Mouse (Mus musculus) retina, postnatal 7 days (tissue): ENCODE results near the gene Syp.
A peak's percentile ranks its signal among the peaks of the same experiment; 100 is the strongest.

Source experiments
- DNase-seq: peaks from one replicate; pipeline ENCODE4 v3.0.0-alpha.2; 2012; ENCODE audit warnings: low read depth, low spot score

The Syp gene

DNA sequence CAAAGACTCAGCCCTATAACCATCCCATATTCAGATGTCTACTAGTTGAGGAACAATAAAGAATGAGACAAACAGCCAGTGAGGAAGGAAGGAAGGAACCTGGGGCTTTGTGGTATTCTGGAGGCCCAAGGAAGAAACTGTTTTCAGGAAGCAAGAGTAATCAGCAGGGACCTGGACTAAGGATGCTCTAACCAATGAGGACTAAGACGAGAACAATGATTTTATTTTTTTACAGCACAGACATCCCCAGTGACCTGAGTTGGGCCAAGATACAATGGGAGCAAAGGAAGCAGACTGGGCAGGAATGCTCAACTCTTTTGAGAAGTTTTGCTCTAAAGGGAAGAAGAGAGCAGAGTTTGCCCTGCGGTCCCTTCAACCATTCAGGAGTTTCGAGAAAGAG lies 24.7 kb downstream of the Syp start:
- DNase-seq = no peak

DNA sequence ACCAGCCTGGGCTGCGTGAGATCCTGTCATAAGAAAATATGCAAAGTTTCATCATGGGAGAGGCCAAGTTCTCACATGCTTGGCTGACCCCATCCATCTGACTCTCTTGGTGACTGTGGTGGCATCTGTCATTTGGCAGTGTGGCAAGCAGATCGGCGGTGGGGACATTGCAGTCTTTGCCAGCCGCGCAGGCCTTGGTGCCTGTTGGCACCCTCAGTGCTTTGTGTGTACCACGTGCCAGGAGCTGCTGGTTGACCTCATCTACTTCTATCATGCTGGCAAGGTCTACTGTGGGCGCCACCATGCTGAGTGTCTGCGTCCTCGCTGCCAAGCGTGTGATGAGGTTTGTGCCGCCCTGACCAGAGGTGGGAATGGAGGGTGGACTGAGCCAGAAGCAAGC lies 26.5 kb downstream of the Syp start:
- no peak for DNase-seq

DNA sequence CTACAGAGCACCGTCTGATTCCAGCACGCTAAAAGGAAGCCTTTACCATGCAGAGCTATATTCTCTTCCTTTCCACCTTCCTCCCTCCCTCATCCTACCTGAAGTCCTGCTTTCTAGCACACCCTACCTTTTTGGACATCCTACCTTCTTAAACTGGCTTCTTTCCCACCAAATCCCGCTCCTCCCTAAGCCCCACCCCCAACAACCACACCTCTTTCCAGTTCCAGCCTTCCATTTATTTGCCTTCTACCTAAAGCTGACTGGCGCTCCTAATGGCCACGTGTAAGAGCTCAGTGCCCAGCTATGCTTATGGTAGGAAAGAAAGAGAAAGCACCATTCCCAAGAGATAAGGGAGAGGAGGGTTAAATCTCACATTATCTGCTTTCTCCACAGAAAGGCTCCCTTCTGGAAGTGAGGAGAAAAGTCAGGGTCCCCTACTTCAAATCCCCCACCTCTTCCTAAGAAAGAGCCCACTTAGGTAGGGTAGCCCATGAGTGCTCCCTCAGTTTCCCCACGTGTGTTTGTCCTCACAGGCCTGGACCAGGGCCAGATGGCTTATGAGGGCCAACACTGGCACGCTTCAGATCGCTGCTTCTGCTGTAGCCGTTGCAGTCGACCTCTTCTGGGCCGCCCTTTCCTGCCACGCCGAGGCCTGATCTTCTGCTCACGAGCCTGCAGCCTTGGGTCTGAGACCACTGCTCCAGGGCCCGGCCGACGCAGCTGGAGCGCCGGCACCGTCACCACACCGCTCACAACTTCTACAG lies 27.6 kb downstream of the Syp start:
- DNase-seq = no peak

DNA sequence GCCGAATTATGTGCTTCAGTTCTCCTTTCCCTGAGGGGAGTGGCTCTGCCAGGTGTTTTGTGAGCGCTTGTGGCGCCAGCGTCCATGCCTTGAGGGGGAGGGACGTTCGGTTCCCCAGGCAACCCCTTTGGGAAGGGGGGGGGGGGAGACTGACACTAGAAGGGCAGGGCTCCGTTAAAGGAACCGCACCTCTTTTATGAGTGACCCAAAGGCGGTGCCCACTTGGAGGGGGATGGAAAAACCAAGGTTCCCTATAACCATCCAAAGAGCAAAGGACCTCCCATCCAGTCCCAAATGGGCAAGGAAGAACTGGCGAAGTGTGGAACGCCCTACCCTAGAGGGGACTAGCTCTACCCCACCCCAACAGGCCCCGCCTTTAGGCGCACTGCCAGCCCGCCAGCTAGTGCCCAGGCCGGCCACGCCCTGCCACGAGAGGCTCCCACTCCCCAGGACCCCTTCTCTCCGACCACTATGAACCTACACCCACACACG lies 32.2 kb downstream of the Syp start:
- DNase-seq = no peak

DNA sequence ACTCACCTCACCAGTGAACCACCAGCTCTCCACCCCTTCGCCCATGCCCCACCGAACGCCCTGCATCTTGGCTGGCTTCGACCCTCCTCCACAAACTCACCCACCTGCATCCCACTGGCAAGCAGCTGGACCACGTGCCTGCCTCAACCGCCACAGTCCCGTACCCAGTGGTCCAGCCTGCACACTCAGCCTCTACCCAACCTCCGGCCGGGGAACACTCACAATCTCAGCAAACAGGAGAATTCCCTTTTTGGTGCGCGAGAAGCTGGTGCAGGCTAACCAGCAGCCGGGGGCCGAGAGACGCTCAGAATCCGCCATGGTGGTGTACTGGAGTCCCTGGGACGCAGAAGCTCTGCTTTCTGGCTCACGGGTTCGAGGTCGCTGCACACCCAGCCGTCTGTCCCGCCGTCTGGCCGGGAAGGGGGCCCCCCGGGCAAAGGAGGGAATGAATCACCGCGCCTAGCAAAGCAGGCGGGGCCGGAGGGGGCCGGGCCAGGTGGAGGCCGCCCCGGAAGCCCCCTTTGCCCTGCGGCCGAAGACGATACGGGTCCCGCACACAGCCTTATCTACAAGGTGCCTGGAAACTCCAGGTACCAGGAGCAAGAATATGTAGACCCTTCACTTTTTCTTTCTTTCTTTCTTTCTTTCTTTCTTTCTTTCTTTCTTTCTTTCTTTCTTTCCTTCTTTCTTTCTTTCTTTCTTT lies 32.8 kb downstream of the Syp start, which contains the start of gene Plp2:
Gene Plp2, minus strand, starts transcription at position 470 of the 703 bp plus-strand sequence.
- no peak for DNase-seq

DNA sequence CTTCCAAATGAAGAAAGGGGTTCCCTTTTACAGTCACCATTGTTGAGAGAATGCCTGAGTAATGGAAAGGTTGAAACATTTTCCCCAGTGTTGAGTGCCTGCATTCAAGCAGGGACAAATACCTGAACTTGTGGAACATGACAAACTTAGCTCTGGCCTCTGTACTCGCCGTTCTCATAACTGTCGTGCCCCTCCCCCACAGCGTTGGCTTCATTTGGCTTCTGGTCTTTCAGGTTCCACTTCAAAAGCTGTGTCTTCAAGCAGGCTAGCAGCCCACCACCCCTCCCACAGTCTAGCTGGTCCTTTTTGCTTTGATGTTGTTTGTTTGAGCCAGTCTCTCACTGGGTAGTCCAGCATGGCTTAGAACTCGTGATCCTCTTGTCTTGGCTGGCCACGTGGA lies 34.5 kb downstream of the Syp start:
- no peak for DNase-seq

DNA sequence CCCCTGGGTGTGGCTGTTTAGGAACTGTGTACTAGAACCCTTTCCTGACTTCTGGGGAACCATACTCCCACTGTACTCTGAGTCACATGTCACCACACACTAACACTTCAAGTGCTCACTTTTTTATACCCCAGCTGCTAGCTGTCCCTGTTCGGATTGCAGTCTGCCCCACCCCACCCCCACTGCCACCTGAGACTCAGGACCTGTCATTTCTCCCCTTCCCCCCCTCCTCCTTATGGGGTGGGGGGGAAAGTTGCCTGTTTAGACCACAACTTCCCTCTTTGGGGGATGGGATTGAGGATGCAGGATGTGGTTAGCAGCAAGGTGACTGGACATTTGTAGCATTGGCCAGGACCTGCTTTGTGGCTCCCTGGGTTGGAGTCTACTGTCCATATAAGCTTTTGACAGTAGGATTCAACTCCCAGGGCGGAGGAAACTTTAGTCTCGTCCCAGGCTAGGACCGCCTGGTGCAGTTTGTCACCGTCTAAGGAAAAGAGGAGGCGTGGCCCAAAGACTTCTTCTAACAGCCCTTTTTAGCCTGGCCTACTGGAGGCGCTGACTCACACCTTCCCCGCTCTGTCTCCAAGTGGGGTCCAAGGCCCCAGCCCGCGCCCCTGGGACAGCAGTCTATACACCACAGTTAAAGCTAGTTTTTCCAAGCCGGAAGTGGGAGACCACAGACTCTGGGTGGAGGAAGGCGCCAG lies 35.5 kb downstream of the Syp start:
- DNase-seq = no peak

DNA sequence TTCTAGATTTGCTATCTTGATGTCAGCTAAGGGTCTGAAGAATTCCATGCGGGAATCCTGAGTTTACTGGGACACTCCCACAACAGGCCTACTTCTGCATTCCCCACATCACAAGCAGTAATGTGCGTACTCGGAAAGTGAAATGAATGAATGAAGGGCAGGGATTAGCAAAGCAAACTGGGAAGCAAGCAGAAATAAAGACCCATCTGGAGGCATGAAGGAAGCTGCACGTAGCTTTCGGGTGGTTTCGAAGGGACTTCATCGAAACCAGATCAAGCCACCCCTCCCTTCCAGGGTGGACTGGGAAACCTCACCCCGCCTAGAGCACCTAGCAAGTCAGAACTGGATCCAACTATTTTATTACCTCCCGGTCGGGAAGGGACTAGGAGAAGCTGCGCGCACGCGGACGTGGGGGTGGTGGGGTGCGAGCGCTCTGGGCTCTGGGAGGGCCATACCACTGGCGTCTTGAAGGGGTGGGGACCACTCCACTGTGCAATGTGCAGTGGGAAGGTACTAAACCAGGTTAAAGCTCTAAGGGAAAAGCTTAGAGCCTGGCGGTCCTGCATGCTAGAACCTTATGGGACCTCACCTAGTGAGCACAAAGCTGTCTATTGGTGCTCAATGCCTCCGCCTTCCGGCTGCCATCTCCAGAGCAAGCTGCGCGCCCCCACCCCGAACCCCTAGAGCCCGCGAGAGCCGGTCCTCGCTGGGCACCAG lies 36.2 kb downstream of the Syp start:
- no peak for DNase-seq

DNA sequence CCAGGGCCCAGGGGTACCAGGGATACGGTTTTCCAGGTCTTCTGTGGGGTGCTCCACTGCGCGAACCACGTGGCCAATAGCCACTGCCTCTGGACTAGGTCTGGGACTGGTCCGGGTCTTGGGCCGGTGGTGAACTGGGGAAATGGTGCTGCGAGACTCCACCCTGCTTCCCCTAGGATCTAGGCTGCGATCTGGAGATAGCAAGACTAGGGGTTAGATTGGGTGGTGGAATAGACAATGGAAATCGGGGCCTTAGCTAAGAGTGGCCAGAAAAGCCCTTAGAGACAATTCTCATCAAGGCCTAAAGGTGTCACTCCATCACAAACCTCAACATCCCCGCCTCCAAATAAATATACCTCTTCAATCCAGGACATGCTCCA lies 36.7 kb downstream of the Syp start:
- no peak for DNase-seq

DNA sequence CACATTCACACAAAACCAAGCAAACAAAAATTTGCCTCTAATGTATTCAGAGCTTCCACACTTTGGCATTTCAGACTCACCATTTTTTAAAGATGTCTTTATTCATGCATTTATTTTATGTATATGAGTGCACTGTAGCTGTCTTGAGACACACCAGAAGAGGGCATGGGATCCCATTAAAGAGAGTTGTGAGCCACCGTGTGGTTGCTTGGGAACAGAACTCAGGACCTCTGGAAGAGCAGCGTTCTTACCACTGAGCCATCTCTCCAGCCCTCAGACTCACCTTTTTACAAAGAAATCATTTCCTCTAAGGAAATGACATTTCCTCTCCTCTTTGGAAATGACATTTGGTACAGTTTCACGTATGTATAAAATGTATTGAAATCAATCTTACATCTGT lies 40.7 kb downstream of the Syp start:
- DNase-seq = no peak

DNA sequence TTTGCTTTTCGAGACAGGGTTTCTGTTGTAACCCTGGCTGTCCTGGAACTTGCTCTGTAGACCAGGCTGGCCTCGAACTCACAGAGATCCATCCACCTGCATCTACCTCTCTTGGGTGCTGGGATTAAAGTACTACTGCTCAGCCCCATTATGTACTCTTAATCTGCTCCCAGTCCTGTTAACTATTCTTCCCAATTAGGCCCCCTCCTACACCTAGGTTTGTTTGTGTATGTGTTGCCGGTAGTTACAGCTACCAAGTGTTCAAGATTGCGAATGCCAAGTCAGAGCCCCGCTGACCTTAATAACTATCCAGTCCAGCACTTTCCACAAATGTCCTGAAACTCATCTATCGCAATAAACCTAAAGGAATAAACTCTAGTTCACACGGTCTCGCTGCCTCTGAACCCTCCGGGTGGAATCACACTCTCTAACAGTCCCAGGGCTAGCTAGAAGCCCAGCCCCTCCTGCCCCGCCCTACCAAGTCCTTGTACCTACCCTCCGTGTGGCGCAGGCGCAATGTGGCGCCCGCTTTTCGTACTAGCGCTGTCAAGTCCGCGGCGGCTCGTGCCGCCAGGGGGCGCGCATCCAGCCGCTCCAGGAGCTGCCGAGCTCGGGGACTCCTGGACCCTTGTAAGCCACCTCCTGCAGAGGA lies 41.3 kb downstream of the Syp start:
- peak; percentile 71 for DNase-seq

DNA sequence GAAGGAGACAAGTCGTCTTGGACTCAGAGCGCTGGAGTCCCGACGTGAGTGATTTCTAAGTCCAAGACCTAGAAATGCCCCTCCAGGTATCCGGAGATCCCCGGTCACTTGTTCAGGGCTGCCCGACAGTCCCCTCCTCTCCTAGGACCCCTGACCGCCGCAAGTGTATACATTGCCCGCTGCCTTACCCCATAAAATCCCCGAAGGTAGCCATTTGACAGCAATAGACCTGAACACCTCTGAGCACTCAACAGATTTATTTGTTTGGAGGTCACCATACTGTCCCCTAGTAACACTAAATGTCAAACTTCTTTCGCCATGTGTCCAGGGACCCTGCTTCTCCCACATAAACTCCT lies 41.8 kb downstream of the Syp start:
- no peak for DNase-seq

DNA sequence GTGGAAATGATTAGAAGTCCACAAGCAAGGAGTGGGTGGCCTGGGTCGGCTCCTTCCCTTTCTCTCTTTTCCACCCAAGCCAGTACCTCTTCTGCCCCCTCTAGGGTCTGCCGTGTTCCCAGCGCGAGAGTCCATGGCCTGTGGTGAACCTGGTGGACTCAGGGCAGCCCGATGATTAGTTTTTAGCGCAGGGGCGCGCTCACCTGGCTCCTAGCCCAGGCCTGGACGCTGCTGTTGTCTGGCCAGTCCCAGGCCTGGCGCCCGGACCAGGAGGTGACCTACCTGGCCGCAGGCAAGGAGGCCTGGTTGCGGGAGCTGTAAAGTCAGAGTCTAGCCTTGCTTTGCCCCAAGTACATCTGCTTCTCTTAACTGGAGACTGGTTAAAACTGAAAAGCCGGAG lies 42.6 kb downstream of the Syp start, which contains the start of gene Magix:
Gene Magix, minus strand, starts transcription at position 388 of the 400 bp plus-strand sequence.
- DNase-seq = no peak

DNA sequence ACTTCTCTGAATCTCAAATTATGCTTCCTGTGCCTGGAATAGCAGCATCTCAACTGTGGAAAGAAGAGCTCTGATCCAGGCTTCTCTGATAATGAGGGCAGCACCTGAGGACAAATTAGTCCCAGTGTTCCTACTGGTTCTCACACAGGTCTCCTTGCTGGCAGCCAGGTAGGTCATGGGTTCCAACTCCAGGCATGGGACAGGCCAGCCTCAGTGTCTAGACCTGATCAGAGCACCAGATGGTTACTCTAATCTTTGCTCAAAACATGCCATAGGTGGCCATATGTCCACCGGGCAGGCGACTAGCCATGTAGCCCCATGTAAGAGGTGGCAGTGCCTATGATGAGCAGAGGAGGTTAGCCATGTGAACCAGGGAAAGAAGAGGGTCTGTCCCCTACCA lies 50.0 kb downstream of the Syp start:
- no peak for DNase-seq

DNA sequence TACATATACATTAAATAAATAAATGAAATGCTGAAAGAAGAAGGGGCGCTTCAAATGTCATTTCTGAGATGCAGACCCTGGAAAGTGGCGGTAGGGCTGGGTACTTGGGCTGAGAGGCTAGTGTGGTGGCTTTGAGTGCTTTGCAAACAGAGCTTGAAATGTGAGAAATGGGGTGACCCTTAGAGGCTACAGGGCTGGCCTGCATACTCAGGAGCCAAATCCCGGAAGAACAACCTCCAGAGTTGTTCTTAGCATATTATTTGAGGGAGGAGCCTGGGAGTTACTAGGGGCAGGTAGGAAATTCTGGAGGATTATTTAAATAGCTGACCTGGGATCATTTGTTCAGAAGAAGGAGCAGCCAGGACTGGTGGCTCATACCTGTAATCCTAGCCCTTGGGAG lies 52.2 kb downstream of the Syp start:
- no peak for DNase-seq

DNA sequence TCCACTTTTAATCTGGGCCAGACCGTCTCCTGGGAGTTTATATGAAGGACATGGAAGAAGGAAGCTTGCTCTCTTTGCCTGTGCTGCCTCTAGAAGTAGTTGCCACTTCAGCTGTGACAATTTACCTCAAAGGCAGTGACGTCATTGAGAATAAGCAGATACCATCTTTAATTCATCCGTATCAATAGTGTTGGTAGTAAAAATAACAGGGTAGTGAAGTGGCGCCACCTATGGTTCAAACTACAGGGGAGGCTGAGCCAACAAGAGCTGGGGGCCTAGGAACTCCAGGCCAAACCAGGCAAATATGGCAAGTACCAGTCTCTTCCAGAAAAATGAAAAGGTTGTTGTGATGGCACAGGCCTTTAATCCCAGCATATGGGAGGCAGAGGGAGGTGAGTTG lies 54.6 kb downstream of the Syp start:
- DNase-seq = no peak

DNA sequence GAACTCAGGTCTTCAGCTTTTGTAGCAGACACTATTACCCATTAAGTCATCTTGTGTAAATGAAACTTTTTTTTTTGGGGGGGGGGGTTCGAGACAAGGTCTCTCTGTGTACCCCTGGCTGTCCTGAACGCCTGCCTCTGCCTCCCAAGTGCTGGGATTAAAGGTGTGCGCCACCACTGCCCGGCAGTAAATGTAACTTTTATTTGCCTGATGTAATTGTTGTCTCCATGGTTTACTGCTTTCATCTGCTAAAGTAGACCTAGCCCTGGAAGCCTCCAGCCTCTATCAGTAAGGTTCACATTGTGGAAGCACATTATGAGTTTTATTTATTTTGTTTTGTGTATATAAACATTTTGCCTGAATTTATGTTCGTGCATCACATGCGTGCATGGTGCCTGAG lies 58.2 kb downstream of the Syp start:
- no peak for DNase-seq

DNA sequence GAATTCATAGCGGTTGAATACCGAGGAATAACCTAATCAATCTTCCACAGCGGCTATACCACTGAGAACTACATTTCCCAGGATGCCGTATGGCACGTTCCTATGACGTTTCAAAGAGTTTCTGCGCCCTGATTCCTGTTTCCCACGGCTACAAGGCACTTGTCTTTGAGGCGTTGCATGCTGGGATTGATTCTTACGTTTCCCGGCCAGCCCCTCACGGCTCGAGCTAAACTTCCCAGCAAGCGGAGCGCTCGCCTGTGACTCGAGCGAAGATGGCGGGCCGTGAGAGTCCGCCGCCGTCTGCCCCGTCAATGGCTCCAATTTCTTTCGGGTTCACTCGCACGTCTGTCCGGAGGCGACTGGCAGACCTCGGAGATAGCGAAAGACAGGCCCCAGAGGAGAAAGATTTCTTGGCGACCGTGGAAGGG lies 58.7 kb downstream of the Syp start, which contains the start of gene Gpkow:
Gene Gpkow, plus strand, starts transcription at position 178 of the 428 bp plus-strand sequence.
- peak; percentile 78 for DNase-seq
